Mouse (Mus musculus): ENCODE results near the gene Gsdma2. TPM values are rescaled to one million over a fixed set of nuclear protein-coding genes. Genes with fewer than 3 reads are reported as not detected.

The Gsdma2 gene
- total RNA-seq (2012; rRNA removed) (not detected in 2 replicates), polyA plus RNA-seq (2012; ENCODE audit: insufficient read depth in 1 of 2, insufficient read length in 2 of 2, low read depth in 1 of 2, low replicate concordance in 2 of 2, missing spikeins in 1 of 2) (not detected)

DNA sequence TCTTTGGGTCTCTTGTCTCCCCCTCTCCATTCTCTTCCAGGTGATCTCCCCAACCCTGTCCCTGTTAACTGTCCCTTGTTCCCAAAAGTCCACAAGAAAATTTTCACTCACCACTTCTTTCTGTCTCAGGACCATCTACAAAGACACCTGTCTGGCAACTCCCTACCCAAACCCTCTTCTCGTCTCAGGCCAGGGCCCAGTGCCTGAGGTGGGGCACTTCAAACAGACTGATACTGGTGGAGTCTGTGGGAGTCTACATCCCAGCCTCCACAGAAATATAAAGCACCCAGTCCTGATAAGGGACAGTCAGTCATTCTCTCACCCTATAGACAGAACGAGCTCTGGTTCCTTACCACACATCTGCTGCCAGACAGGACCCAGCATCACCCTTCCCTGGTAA lies at the start of gene Gsdma2:
TSS of gene Gsdma2 (plus strand) at position 301 of the 400 bp plus-strand sequence.
- TF ChIP-seq CHD1 (IDR thresholded peaks at IDR 0.05; ENCODE audit: low read depth, low read length) (no peak), TBP (IDR thresholded peaks at IDR 0.05; ENCODE audit: low read depth, low read length) (0 out of 2 replicates have a peak, but pooled peaks have one; percentile 42)
- no peak within 1 kb of the TSS for H3K4me3 ChIP-seq (ENCODE audit: control insufficient read depth in 1 of 2, insufficient read depth in 1 of 2, low read depth in 2 of 2, low read length in 2 of 2)
- H3K9me3 ChIP-seq (replicated peaks; ENCODE audit: insufficient read depth, low read length), result no peaks in the 10 kb centered on the region
- no peaks in the 10 kb centered on the region for H3K4me1 ChIP-seq (ENCODE audit: control insufficient read depth in 1 of 2, insufficient read depth in 2 of 2, low read length in 2 of 2)
- DNase-seq (ENCODE audit: low read depth, low spot score), result no peak
- no peaks in the 10 kb centered on the region for H3K79me2 ChIP-seq (ENCODE audit: control insufficient read depth, insufficient read depth, low read length, poor library complexity)
- no peak within 1 kb of the TSS for H3K9ac ChIP-seq (ENCODE audit: control insufficient read depth, low read depth, low read length, poor library complexity, severe bottlenecking)
- H3K27ac ChIP-seq (ENCODE audit: control insufficient read depth, low read depth, low read length), result no peak within 1 kb of the TSS
- H3K36me3 ChIP-seq (ENCODE audit: control insufficient read depth in 1 of 2, insufficient read depth in 2 of 2, low read length in 2 of 2), result no peaks in the 10 kb centered on the region
- H3K27me3 ChIP-seq (ENCODE audit: control insufficient read depth in 1 of 2, insufficient read depth in 2 of 2, low read length in 2 of 2), result peaks cover 18 to 28% of the 10 kb centered on the region in 2 experiments

DNA sequence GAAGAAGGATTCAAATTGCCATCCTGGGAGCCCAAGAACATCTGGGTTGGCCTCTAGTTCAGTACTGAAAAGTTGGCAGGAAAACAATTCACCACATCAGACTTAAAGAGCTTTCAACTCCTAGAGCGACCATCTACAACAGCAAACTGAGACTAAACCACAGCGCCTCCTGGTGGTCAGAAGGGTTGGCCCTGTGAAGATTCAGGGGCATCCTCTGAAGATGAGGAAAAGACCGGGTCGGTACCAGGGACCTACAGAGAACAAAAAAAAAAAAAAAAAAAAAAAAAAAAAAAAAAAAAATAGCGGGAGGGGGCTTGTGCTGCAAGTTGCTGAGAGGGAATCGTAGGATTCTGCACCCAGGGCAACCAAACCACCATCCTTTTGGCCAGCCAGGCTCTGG lies 49.2 kb upstream of the Gsdma2 start:
- H3K79me2 ChIP-seq (ENCODE audit: control insufficient read depth, insufficient read depth, low read length, poor library complexity), result no peaks in the 10 kb centered on the region
- peaks cover 1 to 3% of the 10 kb centered on the region in 2 experiments; a peak in 2 of 4 replicates for H3K4me1 ChIP-seq (ENCODE audit: control insufficient read depth in 1 of 2, insufficient read depth in 2 of 2, low read length in 2 of 2)
- H3K27ac ChIP-seq (ENCODE audit: control insufficient read depth, low read depth, low read length), result no peak overlapping the region
- peaks cover 16 to 21% of the 10 kb centered on the region in 2 experiments for H3K27me3 ChIP-seq (ENCODE audit: control insufficient read depth in 1 of 2, insufficient read depth in 2 of 2, low read length in 2 of 2)
- H3K4me3 ChIP-seq (ENCODE audit: control insufficient read depth in 1 of 2, insufficient read depth in 1 of 2, low read depth in 2 of 2, low read length in 2 of 2), result no peak overlapping the region
- DNase-seq (ENCODE audit: low read depth, low spot score), result peak; percentile 90
- H3K36me3 ChIP-seq (ENCODE audit: control insufficient read depth in 1 of 2, insufficient read depth in 2 of 2, low read length in 2 of 2), result 0 out of 4 replicates have a peak, but pooled peaks cover 0 to 1% of the 10 kb centered on the region in 2 experiments
- TF ChIP-seq BHLHE40 (IDR thresholded peaks at IDR 0.05; ENCODE audit: borderline replicate concordance, low read depth, low read length), result no peak
- no peak for TF ChIP-seq TCF12 (IDR thresholded peaks at IDR 0.05; ENCODE audit: low read depth, low read length)
- no peak for TF ChIP-seq ZKSCAN1 (IDR thresholded peaks at IDR 0.05; ENCODE audit: low read depth, low read length)
- no peak for TF ChIP-seq POLR2A (IDR thresholded peaks at IDR 0.05; ENCODE audit: control insufficient read depth in 1 of 2, insufficient read depth in 1 of 2, low read depth in 1 of 2, low read length in 2 of 2, poor library complexity in 1 of 2)
- TF ChIP-seq GABPA (IDR thresholded peaks at IDR 0.05; ENCODE audit: low read depth, low read length), result no peak
- peak; percentile 65 for TF ChIP-seq SIN3A (IDR thresholded peaks at IDR 0.05; ENCODE audit: low read length)
- peak; percentile 50; the same call in 1 of the 2 replicates for TF ChIP-seq MXI1 (IDR thresholded peaks at IDR 0.05; ENCODE audit: low read depth, low read length)
- peak; percentile 87 for TF ChIP-seq RAD21 (IDR thresholded peaks at IDR 0.05; ENCODE audit: low read depth, low read length)
- TF ChIP-seq USF2 (IDR thresholded peaks at IDR 0.05; ENCODE audit: borderline replicate concordance in 1 of 2, insufficient read depth in 1 of 2, low read depth in 1 of 2, low read length in 2 of 2), result no peak
- TF ChIP-seq ZC3H11A (IDR thresholded peaks at IDR 0.05; ENCODE audit: low read depth, low read length), result peak; percentile 99
- peak; percentile 99 for TF ChIP-seq SMC3 (IDR thresholded peaks at IDR 0.05; ENCODE audit: low read depth, low read length)
- TF ChIP-seq MAZ (IDR thresholded peaks at IDR 0.05; ENCODE audit: low read depth, low read length), result 0 out of 2 replicates have a peak, but pooled peaks have one; percentile 26
- peak; percentile 85 to 98 (median 96) for TF ChIP-seq CTCF (IDR thresholded peaks at IDR 0.05 in 2 of 3, conservative IDR thresholded peaks at IDR 0.05 in 1 of 3; ENCODE audit: control insufficient read depth in 1 of 3, insufficient read depth in 1 of 3, low read depth in 2 of 3, low read length in 3 of 3, poor library complexity in 1 of 3, severe bottlenecking in 1 of 3)
- TF ChIP-seq ZMIZ1 (IDR thresholded peaks at IDR 0.05; ENCODE audit: low read depth, low read length), result no peak
- TF ChIP-seq ZNF384 (IDR thresholded peaks at IDR 0.05; ENCODE audit: low read depth, low read length), result peak; percentile 37; the same call in 1 of the 2 replicates
- TF ChIP-seq HCFC1 (IDR thresholded peaks at IDR 0.05; ENCODE audit: low read depth, low read length), result peak; percentile 68
- H3K9ac ChIP-seq (ENCODE audit: control insufficient read depth, low read depth, low read length, poor library complexity, severe bottlenecking), result no peak overlapping the region
- H3K9me3 ChIP-seq (replicated peaks; ENCODE audit: insufficient read depth, low read length), result no peaks in the 10 kb centered on the region
